Mouse (Mus musculus): Measurements from ENCODE around the gene Ccs. TPM values are rescaled to one million over a fixed set of nuclear protein-coding genes. Genes with fewer than 3 reads are reported as not detected.
"Not testable (repeated sequence)": the region's sequence is repeated elsewhere in the genome, so short reads cannot be mapped to it uniquely, and the experiment has no call there.

The Ccs gene
- polyA plus RNA-seq (2015; fragmentation: Nextera tagmentation; extraction: Ambion mirVana), result 59.3 and 64.5 TPM in 2 replicates

GRCm38 (mm10) chr19:4839149-4839548, at the start of gene Ccs, which contains the start of gene Ccdc87:
Gene Ccs, minus strand, starts transcription at chr19:4839332.
Gene Ccdc87, plus strand, starts transcription at chr19:4839366.
- H3K4me2 ChIP-seq, result peak within 1 kb of the TSS; percentile 88
- H3K36me3 ChIP-seq, result 0 out of 2 replicates have a peak, but pooled peaks cover 6% of the 10 kb centered on the region
- peak; percentile 99 for ATAC-seq (replicated peaks; ENCODE audit: low FRiP score)
- H3K9ac ChIP-seq, result peak within 1 kb of the TSS; percentile 72
- WGBS, result under 1% methylated on average over 25 of the region's 25 CpGs
- H3K4me1 ChIP-seq, result peaks cover 17% of the 10 kb centered on the region
- H3K27me3 ChIP-seq, result peaks cover 29% of the 10 kb centered on the region
- no peaks in the 10 kb centered on the region for H3K9me3 ChIP-seq (replicated peaks)
- H3K4me3 ChIP-seq (replicated peaks), result peak within 1 kb of the TSS; percentile 63
- peak within 1 kb of the TSS; percentile 54; the same call in 1 of the 2 replicates for H3K27ac ChIP-seq

DNA sequence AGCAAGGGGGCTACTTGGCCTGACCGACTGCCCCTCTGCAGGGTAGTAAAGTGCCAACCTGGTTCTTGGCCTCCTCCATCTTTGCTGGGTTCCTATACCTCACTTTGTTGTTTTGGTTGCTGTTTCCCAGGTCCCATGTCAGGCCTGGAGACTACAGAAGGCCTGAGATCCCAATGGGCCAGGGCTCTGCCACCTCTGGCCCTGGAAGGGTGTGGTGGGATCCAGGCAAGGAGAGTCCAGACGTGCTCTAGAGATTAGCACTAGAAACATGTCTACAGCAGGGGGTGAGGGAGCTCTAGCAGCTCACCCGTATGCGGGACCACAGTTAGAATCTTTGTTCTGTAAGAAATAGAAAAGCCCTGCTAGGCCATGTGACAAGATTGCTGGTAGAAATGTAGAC, 44.8 kb upstream of the Ccs start:
- 83% methylated on average over 4 of the region's 4 CpGs for WGBS
- no peak overlapping the region for H3K4me3 ChIP-seq (replicated peaks)
- H3K27me3 ChIP-seq, result no peaks in the 10 kb centered on the region
- H3K27ac ChIP-seq, result no peak overlapping the region
- no peak overlapping the region for H3K4me2 ChIP-seq
- peaks cover 11% of the 10 kb centered on the region for H3K4me1 ChIP-seq
- no peak for ATAC-seq (replicated peaks; ENCODE audit: low FRiP score)
- H3K9me3 ChIP-seq (replicated peaks), result no peaks in the 10 kb centered on the region
- no peak overlapping the region for H3K9ac ChIP-seq
- no peaks in the 10 kb centered on the region for H3K36me3 ChIP-seq

DNA sequence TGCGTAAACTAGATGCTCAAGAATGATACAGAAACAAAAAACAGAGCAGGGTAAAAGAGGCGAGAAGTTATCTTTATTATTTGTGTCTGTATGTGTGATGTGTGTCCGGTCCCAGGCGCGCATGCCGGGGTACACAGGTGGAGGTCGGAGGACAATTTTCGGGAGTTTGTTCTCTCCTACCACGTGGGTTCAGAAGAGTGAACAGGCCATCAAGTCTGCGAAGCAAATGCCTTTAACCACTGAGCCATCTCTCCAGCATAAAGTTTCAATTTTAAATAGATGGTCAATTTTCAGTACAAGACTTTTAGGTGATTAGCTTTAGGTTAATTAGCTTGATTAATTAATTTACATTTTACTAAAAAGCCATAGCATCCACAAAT, 40.2 kb upstream of the Ccs start:
- peak overlapping the region; percentile 92 for H3K9ac ChIP-seq
- H3K27me3 ChIP-seq, result no peaks in the 10 kb centered on the region
- H3K9me3 ChIP-seq (replicated peaks), result no peaks in the 10 kb centered on the region

GRCm38 (mm10) chr19:4878405-4879323, 39.5 kb upstream of the Ccs start, which contains the start of gene Zdhhc24:
Gene Zdhhc24, plus strand, starts transcription at chr19:4878668.
- peaks cover 29% of the 10 kb centered on the region for H3K4me1 ChIP-seq
- H3K27me3 ChIP-seq, result no peaks in the 10 kb centered on the region
- H3K27ac ChIP-seq, result peak within 1 kb of the TSS; percentile 88
- H3K9me3 ChIP-seq (replicated peaks), result no peaks in the 10 kb centered on the region
- ATAC-seq (replicated peaks; ENCODE audit: low FRiP score), result peak; percentile 98
- WGBS, result 2% methylated on average over 52 of the region's 52 CpGs
- H3K9ac ChIP-seq, result peak within 1 kb of the TSS; percentile 92
- peak within 1 kb of the TSS; percentile 99 for H3K4me3 ChIP-seq (replicated peaks)
- peak within 1 kb of the TSS; percentile 89 for H3K4me2 ChIP-seq
- H3K36me3 ChIP-seq, result no peaks in the 10 kb centered on the region

More for the DNA sequence above, 40.2 kb upstream of the Ccs start:
- Histone ChIP-seq H3K36me3 (no peaks in the 10 kb centered on the region), H3K4me1 (peaks cover 29% of the 10 kb centered on the region), H3K4me2 (peak overlapping the region; percentile 89), H3K4me3 (replicated peaks) (peak overlapping the region; percentile 99), H3K27ac (no peak overlapping the region)
- 64% methylated on average over 10 of the region's 10 CpGs for WGBS
- no peak for ATAC-seq (replicated peaks; ENCODE audit: low FRiP score)

GRCm38 (mm10) chr19:4877785-4878184, 38.7 kb upstream of the Ccs start, which contains the start of gene Actn3:
Gene Actn3, minus strand, starts transcription at chr19:4877909.
- H3K27me3 ChIP-seq, result no peaks in the 10 kb centered on the region
- peak within 1 kb of the TSS; percentile 92 for H3K9ac ChIP-seq
- no peaks in the 10 kb centered on the region for H3K36me3 ChIP-seq
- peaks cover 29% of the 10 kb centered on the region for H3K4me1 ChIP-seq
- peak within 1 kb of the TSS; percentile 99 for H3K4me3 ChIP-seq (replicated peaks)
- WGBS, result under 1% methylated on average over 17 of the region's 17 CpGs
- peak within 1 kb of the TSS; percentile 89 for H3K4me2 ChIP-seq
- peak within 1 kb of the TSS; percentile 88 for H3K27ac ChIP-seq
- no peaks in the 10 kb centered on the region for H3K9me3 ChIP-seq (replicated peaks)
- ATAC-seq (replicated peaks; ENCODE audit: low FRiP score), result peak; percentile 49

DNA sequence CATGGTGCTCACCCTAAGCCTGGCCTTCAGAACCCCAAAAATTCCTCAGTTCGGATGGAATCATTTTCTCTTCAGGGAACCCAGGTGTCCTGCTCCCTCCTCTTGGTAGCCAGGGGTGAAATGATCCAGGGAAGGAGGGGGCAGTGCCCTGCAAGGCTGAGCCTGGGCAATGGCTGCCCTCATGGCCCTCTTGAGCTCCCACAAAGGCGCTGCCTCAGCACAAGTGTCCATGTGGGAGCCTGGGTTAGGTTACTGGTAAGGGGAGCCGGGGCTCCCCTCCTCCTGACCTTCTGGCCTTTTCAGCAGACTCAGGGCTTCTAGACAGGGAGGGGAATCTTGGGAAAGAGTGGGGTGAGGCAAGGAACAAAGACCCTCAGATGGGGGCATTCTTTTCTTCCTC, 37.6 kb upstream of the Ccs start:
- H3K9me3 ChIP-seq (replicated peaks), result no peaks in the 10 kb centered on the region
- no peaks in the 10 kb centered on the region for H3K36me3 ChIP-seq
- H3K27ac ChIP-seq, result no peak overlapping the region
- H3K4me3 ChIP-seq (replicated peaks), result no peak overlapping the region
- no peak for ATAC-seq (replicated peaks; ENCODE audit: low FRiP score)
- no peaks in the 10 kb centered on the region for H3K27me3 ChIP-seq
- peak overlapping the region; percentile 89 for H3K4me2 ChIP-seq
- H3K4me1 ChIP-seq, result peaks cover 29% of the 10 kb centered on the region
- no peak overlapping the region for H3K9ac ChIP-seq
- WGBS, result 32% methylated on average over 3 of the region's 3 CpGs

- WGBS, result 60% methylated on average over 2 of the region's 4 CpGs
- no peaks in the 10 kb centered on the region for H3K9me3 ChIP-seq (replicated peaks)
- no peaks in the 10 kb centered on the region for H3K36me3 ChIP-seq
- no peak overlapping the region for H3K9ac ChIP-seq
- ATAC-seq (replicated peaks; ENCODE audit: low FRiP score), result no peak
- no peak overlapping the region for H3K4me2 ChIP-seq
- peaks cover 29% of the 10 kb centered on the region for H3K4me1 ChIP-seq
- no peak overlapping the region for H3K4me3 ChIP-seq (replicated peaks)
- H3K27ac ChIP-seq, result no peak overlapping the region
- no peaks in the 10 kb centered on the region for H3K27me3 ChIP-seq
These were observed 37.1 kb upstream of the Ccs start for GRCm38 (mm10) chr19:4876241-4876640.

DNA sequence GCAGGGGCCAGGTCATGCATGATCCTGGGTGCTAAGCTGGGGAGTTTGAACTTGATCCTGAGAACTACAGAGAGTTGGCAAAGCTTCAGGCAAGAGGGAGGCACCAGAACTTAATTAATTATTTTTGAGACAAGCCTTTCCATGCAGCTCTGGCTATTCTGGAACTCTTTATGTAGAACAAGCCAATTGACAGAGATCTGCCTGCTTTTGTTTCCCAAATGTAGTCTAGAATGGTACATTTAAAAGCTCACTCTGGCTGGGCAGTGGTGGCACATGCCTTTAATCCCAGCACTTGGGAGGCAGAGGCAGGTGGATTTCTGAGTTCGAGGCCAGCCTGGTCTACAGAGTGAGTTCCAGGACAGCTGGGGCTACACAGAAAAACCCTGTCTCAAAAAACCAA, 35.5 kb upstream of the Ccs start:
- H3K4me3 ChIP-seq (replicated peaks); H3K9ac ChIP-seq; H3K27ac ChIP-seq; H3K9me3 ChIP-seq (replicated peaks); ATAC-seq (replicated peaks; ENCODE audit: low FRiP score); H3K4me2 ChIP-seq; H3K27me3 ChIP-seq; H3K36me3 ChIP-seq: not testable (repeated sequence)
- WGBS, result 90% methylated on average over 1 of the region's 1 CpGs
- peaks cover 23% of the 10 kb centered on the region for H3K4me1 ChIP-seq

- H3K36me3 ChIP-seq, result peaks cover 8% of the 10 kb centered on the region; the same call in 1 of the 2 replicates
- H3K9me3 ChIP-seq (replicated peaks), result no peaks in the 10 kb centered on the region
- H3K27me3 ChIP-seq, result peaks cover 6% of the 10 kb centered on the region; the same call in 1 of the 2 replicates
- H3K4me2 ChIP-seq, result peak overlapping the region; percentile 48
- peaks cover 7% of the 10 kb centered on the region for H3K4me1 ChIP-seq
- H3K27ac ChIP-seq, result no peak overlapping the region
- no peak; the same call in 1 of the 2 replicates for ATAC-seq (replicated peaks; ENCODE audit: low FRiP score)
- WGBS, result 10% methylated on average over 17 of the region's 17 CpGs
- peak overlapping the region; percentile 15; the same call in 1 of the 2 replicates for H3K4me3 ChIP-seq (replicated peaks)
- no peak overlapping the region for H3K9ac ChIP-seq
These were observed 26.0 kb upstream of the Ccs start for GRCm38 (mm10) chr19:4865147-4865546.

- no peak for ATAC-seq (replicated peaks; ENCODE audit: low FRiP score)
- 65% methylated on average over 6 of the region's 6 CpGs for WGBS
These were observed 23.9 kb upstream of the Ccs start for GRCm38 (mm10) chr19:4863048-4863447.

DNA sequence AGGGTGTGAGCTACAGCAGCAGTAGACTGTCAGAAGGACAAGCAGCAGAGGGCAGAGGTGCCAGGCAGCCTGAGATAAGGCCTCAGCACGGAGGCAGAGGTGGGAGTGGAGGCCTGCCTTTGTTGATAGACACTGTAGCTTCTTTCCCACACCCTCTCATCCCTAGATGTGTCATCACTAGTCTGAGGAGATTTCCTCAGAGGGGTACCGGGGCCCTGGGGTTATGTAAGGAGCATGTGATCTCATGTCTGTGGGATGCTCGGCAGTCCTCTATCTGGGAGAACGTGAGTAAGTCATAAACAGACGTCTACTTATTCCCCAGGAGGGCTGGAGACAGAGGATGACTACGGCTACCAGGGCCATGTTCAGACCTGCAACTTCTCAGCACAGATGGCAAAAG, 19.9 kb upstream of the Ccs start:
- Histone ChIP-seq H3K4me2 (no peak overlapping the region), H3K36me3 (peaks cover 9% of the 10 kb centered on the region; the same call in 1 of the 2 replicates), H3K9ac (no peak overlapping the region), H3K27ac (no peak overlapping the region), H3K27me3 (no peaks in the 10 kb centered on the region), H3K4me1 (peaks cover 13% of the 10 kb centered on the region), H3K4me3 (replicated peaks) (no peak overlapping the region), H3K9me3 (replicated peaks) (no peaks in the 10 kb centered on the region)
- WGBS, result 73% methylated on average over 6 of the region's 6 CpGs
- ATAC-seq (replicated peaks; ENCODE audit: low FRiP score), result no peak; the same call in 1 of the 2 replicates

More at GRCm38 (mm10) chr19:4863048-4863447, 23.9 kb upstream of the Ccs start:
- peaks cover 9% of the 10 kb centered on the region; the same call in 1 of the 2 replicates for H3K36me3 ChIP-seq
- no peaks in the 10 kb centered on the region for H3K9me3 ChIP-seq (replicated peaks)
- H3K4me1 ChIP-seq, result peaks cover 7% of the 10 kb centered on the region
- no peak overlapping the region for H3K27ac ChIP-seq
- 0 out of 2 replicates have a peak, but pooled peaks cover 3% of the 10 kb centered on the region for H3K27me3 ChIP-seq
- no peak overlapping the region for H3K4me2 ChIP-seq
- no peak overlapping the region for H3K9ac ChIP-seq
- H3K4me3 ChIP-seq (replicated peaks), result no peak overlapping the region

DNA sequence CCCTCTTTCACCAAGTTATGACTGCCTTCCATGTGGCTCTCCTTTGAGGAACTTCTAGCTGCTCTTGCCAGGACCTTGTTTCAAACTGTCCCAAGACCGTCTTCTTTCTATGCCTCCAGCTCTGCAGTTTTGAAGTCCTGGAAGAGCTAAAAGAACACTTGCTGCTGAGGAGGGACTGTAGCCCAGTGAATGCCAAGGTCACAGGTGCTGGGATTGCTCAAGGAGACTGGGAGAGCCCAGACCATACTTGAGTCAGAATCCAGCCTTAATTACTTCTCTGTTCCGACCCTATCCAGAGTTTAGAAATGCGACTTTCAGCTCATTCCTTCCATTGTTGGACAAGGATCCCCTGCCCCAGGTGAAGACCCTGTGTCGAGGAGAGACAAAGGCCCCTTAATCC, 16.8 kb upstream of the Ccs start:
- Histone ChIP-seq H3K9ac (no peak overlapping the region), H3K4me2 (peak overlapping the region; percentile 85), H3K27me3 (0 out of 2 replicates have a peak, but pooled peaks cover 4% of the 10 kb centered on the region), H3K36me3 (peaks cover 9% of the 10 kb centered on the region; the same call in 1 of the 2 replicates), H3K9me3 (replicated peaks) (no peaks in the 10 kb centered on the region), H3K4me3 (replicated peaks) (peak overlapping the region; percentile 59; the same call in 1 of the 2 replicates), H3K4me1 (peaks cover 13% of the 10 kb centered on the region), H3K27ac (no peak overlapping the region)
- 84% methylated on average over 4 of the region's 4 CpGs for WGBS
- ATAC-seq (replicated peaks; ENCODE audit: low FRiP score), result no peak
